Mouse (Mus musculus): Measurements from ENCODE around the gene Chid1. TPM values are rescaled to one million over a fixed set of nuclear protein-coding genes. Genes with fewer than 3 reads are reported as not detected.

Gene Chid1
- polyA plus RNA-seq, 1 experiment from 2014 or later, result 22.9 TPM

Other genes with a start within 250 kb of the Chid1 start
- gene Drd4, start 247.9 kb downstream of the Chid1 start, polyA plus RNA-seq (2014; fragmentation: Nextera tagmentation; extraction: Ambion mirVana), result 0.24 and 0.43 TPM in 2 replicates
- 74.2 and 80.8 TPM in 2 replicates for gene Deaf1, start 212.2 kb downstream of the Chid1 start, polyA plus RNA-seq (2014; fragmentation: Nextera tagmentation; extraction: Ambion mirVana)
- gene Tmem80, start 212.1 kb downstream of the Chid1 start, polyA plus RNA-seq (2014; fragmentation: Nextera tagmentation; extraction: Ambion mirVana), result 33.2 and 33.5 TPM in 2 replicates
- gene Eps8l2, start 201.0 kb downstream of the Chid1 start, polyA plus RNA-seq (2014; fragmentation: Nextera tagmentation; extraction: Ambion mirVana), result 2.5 and 3.3 TPM in 2 replicates
- gene Taldo1, start 147.7 kb downstream of the Chid1 start, polyA plus RNA-seq (2014; fragmentation: Nextera tagmentation; extraction: Ambion mirVana), result 384 and 400 TPM in 2 replicates
- 42.9 and 46.6 TPM in 2 replicates for gene Gatd1, start 125.7 kb downstream of the Chid1 start, polyA plus RNA-seq (2014; fragmentation: Nextera tagmentation; extraction: Ambion mirVana)
- 4.1 and 5.4 TPM in 2 replicates for gene Cend1, start 110.4 kb downstream of the Chid1 start, polyA plus RNA-seq (2014; fragmentation: Nextera tagmentation; extraction: Ambion mirVana)
- 43.2 and 46.0 TPM in 2 replicates for gene Slc25a22, start 102.0 kb downstream of the Chid1 start, polyA plus RNA-seq (2014; fragmentation: Nextera tagmentation; extraction: Ambion mirVana)
- gene Pidd1, start 95.8 kb downstream of the Chid1 start, polyA plus RNA-seq (2014; fragmentation: Nextera tagmentation; extraction: Ambion mirVana), result 22.3 TPM in 2 replicates
- 935 and 968 TPM in 2 replicates for gene Rplp2, start 92.5 kb downstream of the Chid1 start, polyA plus RNA-seq (2014; fragmentation: Nextera tagmentation; extraction: Ambion mirVana)
- 16.9 and 17.9 TPM in 2 replicates for gene Pnpla2, start 84.7 kb downstream of the Chid1 start, polyA plus RNA-seq (2014; fragmentation: Nextera tagmentation; extraction: Ambion mirVana)
- 3.6 and 5.9 TPM in 2 replicates for gene Cracr2b, start 78.8 kb downstream of the Chid1 start, polyA plus RNA-seq (2014; fragmentation: Nextera tagmentation; extraction: Ambion mirVana)
- 40.3 and 48.6 TPM in 2 replicates for gene Cd151, start 72.5 kb downstream of the Chid1 start, polyA plus RNA-seq (2014; fragmentation: Nextera tagmentation; extraction: Ambion mirVana)
- gene Polr2l, start 64.7 kb downstream of the Chid1 start, polyA plus RNA-seq (2014; fragmentation: Nextera tagmentation; extraction: Ambion mirVana), result 73.9 and 78.5 TPM in 2 replicates
- 29.7 and 34.0 TPM in 2 replicates for gene Tspan4, start 64.6 kb downstream of the Chid1 start, polyA plus RNA-seq (2014; fragmentation: Nextera tagmentation; extraction: Ambion mirVana)
- 104 and 106 TPM in 2 replicates for gene Ap2a2, start 22.3 kb upstream of the Chid1 start, polyA plus RNA-seq (2014; fragmentation: Nextera tagmentation; extraction: Ambion mirVana)
- 0.19 and 0.23 TPM in 2 replicates for gene Muc6, start 115.5 kb upstream of the Chid1 start, polyA plus RNA-seq (2014; fragmentation: Nextera tagmentation; extraction: Ambion mirVana)
- 0.15 and 0.67 TPM in 2 replicates for gene Muc2, start 150.5 kb upstream of the Chid1 start, polyA plus RNA-seq (2014; fragmentation: Nextera tagmentation; extraction: Ambion mirVana)
- not detected in 2 replicates for gene Muc5ac, start 249.1 kb upstream of the Chid1 start, polyA plus RNA-seq (2014; fragmentation: Nextera tagmentation; extraction: Ambion mirVana)

Data from forebrain, embryonic 11.5 days (tissue).